Mouse (Mus musculus): ENCODE measurements around the gene Gm44503. TPM values are rescaled to one million over a fixed set of nuclear protein-coding genes. Genes with fewer than 3 reads are reported as not detected.

Gm44503 gene
- polyA plus RNA-seq, 2 experiments, result not detected

GRCm38 (mm10) chr9:72996167-72996566 lies 37.5 kb downstream of the Gm44503 start:
- no peak overlapping the region for H3K9ac ChIP-seq (replicated peaks)
- no peaks in the 10 kb centered on the region for H3K4me1 ChIP-seq (replicated peaks; ENCODE audit: control insufficient read depth in 2 of 2, insufficient read depth in 2 of 2, low read length in 1 of 2)
- H3K36me3 ChIP-seq (replicated peaks; ENCODE audit: control insufficient read depth, insufficient read depth, low read depth), result no peaks in the 10 kb centered on the region
- ATAC-seq (ENCODE audit: insufficient read depth), result no peak
- no peak overlapping the region for H3K4me2 ChIP-seq (ENCODE audit: low read depth)
- H3K4me3 ChIP-seq (ENCODE audit: insufficient read depth in 1 of 2, low read depth in 2 of 2, low read length in 2 of 2), result no peak overlapping the region
- TF ChIP-seq EP300 (IDR thresholded peaks at IDR 0.05; ENCODE audit: low read depth) (no peak), CTCF (IDR thresholded peaks at IDR 0.05; ENCODE audit: low read depth) (no peak)
- H3K27ac ChIP-seq, result no peak overlapping the region
- DNase-seq (ENCODE audit: low read depth in 3 of 3, low spot score in 3 of 3), result no peak
- no peaks in the 10 kb centered on the region for H3K9me3 ChIP-seq (ENCODE audit: control insufficient read depth, low read length)
- H3K27me3 ChIP-seq (ENCODE audit: control insufficient read depth, insufficient read depth, low read length), result no peaks in the 10 kb centered on the region

GRCm38 (mm10) chr9:72996806-72997205 lies 38.2 kb downstream of the Gm44503 start:
- no peaks in the 10 kb centered on the region for H3K36me3 ChIP-seq (replicated peaks; ENCODE audit: control insufficient read depth, insufficient read depth, low read depth)
- no peaks in the 10 kb centered on the region for H3K4me1 ChIP-seq (replicated peaks; ENCODE audit: control insufficient read depth in 2 of 2, insufficient read depth in 2 of 2, low read length in 1 of 2)
- H3K4me3 ChIP-seq (ENCODE audit: insufficient read depth in 1 of 2, low read depth in 2 of 2, low read length in 2 of 2), result no peak overlapping the region
- 64% methylated on average over 7 of the region's 7 CpGs for WGBS (ENCODE audit: insufficient replicate concordance)
- H3K4me2 ChIP-seq (ENCODE audit: low read depth), result no peak overlapping the region
- DNase-seq (ENCODE audit: low read depth in 3 of 3, low spot score in 3 of 3) (no peak), ATAC-seq (ENCODE audit: insufficient read depth) (no peak)
- H3K27ac ChIP-seq, result no peak overlapping the region
- no peaks in the 10 kb centered on the region for H3K27me3 ChIP-seq (ENCODE audit: control insufficient read depth, insufficient read depth, low read length)
- H3K9me3 ChIP-seq (ENCODE audit: control insufficient read depth, low read length), result no peaks in the 10 kb centered on the region
- H3K9ac ChIP-seq (replicated peaks), result no peak overlapping the region
- TF ChIP-seq CTCF (IDR thresholded peaks at IDR 0.05; ENCODE audit: low read depth) (no peak), EP300 (IDR thresholded peaks at IDR 0.05; ENCODE audit: low read depth) (no peak)

GRCm38 (mm10) chr9:73000487-73000886 lies 41.8 kb downstream of the Gm44503 start:
- Histone ChIP-seq H3K9ac (replicated peaks) (no peak overlapping the region), H3K36me3 (replicated peaks; ENCODE audit: control insufficient read depth, insufficient read depth, low read depth) (no peaks in the 10 kb centered on the region), H3K27ac (no peak overlapping the region), H3K4me2 (ENCODE audit: low read depth) (no peak overlapping the region), H3K4me1 (replicated peaks; ENCODE audit: control insufficient read depth in 2 of 2, insufficient read depth in 2 of 2, low read length in 1 of 2) (peaks cover 0 to 4% of the 10 kb centered on the region in 2 experiments; a peak in 2 of 4 replicates), H3K27me3 (ENCODE audit: control insufficient read depth, insufficient read depth, low read length) (no peaks in the 10 kb centered on the region), H3K4me3 (ENCODE audit: insufficient read depth in 1 of 2, low read depth in 2 of 2, low read length in 2 of 2) (no peak overlapping the region), H3K9me3 (ENCODE audit: control insufficient read depth, low read length) (no peaks in the 10 kb centered on the region)
- WGBS (ENCODE audit: insufficient replicate concordance), result 49% methylated on average over 2 of the region's 2 CpGs
- TF ChIP-seq EP300 (IDR thresholded peaks at IDR 0.05; ENCODE audit: low read depth) (no peak), CTCF (IDR thresholded peaks at IDR 0.05; ENCODE audit: low read depth) (no peak)
- no peak for DNase-seq (ENCODE audit: low read depth in 3 of 3, low spot score in 3 of 3)
- ATAC-seq (ENCODE audit: insufficient read depth), result no peak

GRCm38 (mm10) chr9:73001314-73002011 lies 42.8 kb downstream of the Gm44503 start:
- WGBS (ENCODE audit: insufficient replicate concordance), result 51% methylated on average over 13 of the region's 13 CpGs
- no peak overlapping the region for H3K4me3 ChIP-seq (ENCODE audit: insufficient read depth in 1 of 2, low read depth in 2 of 2, low read length in 2 of 2)
- DNase-seq (ENCODE audit: low read depth in 3 of 3, low spot score in 3 of 3) (no peak), ATAC-seq (ENCODE audit: insufficient read depth) (no peak)
- no peaks in the 10 kb centered on the region for H3K9me3 ChIP-seq (ENCODE audit: control insufficient read depth, low read length)
- no peaks in the 10 kb centered on the region for H3K27me3 ChIP-seq (ENCODE audit: control insufficient read depth, insufficient read depth, low read length)
- no peak overlapping the region for H3K9ac ChIP-seq (replicated peaks)
- H3K4me2 ChIP-seq (ENCODE audit: low read depth), result no peak overlapping the region
- peaks cover 0 to 4% of the 10 kb centered on the region in 2 experiments; a peak in 2 of 4 replicates for H3K4me1 ChIP-seq (replicated peaks; ENCODE audit: control insufficient read depth in 2 of 2, insufficient read depth in 2 of 2, low read length in 1 of 2)
- TF ChIP-seq CTCF (IDR thresholded peaks at IDR 0.05; ENCODE audit: low read depth) (no peak), EP300 (IDR thresholded peaks at IDR 0.05; ENCODE audit: low read depth) (no peak)
- no peak overlapping the region for H3K27ac ChIP-seq
- H3K36me3 ChIP-seq (replicated peaks; ENCODE audit: control insufficient read depth, insufficient read depth, low read depth), result no peaks in the 10 kb centered on the region

- Histone ChIP-seq H3K4me2 (ENCODE audit: low read depth) (no peak overlapping the region), H3K4me3 (ENCODE audit: insufficient read depth in 1 of 2, low read depth in 2 of 2, low read length in 2 of 2) (no peak overlapping the region), H3K9me3 (ENCODE audit: control insufficient read depth, low read length) (no peaks in the 10 kb centered on the region), H3K27ac (no peak overlapping the region), H3K36me3 (replicated peaks; ENCODE audit: control insufficient read depth, insufficient read depth, low read depth) (no peaks in the 10 kb centered on the region), H3K4me1 (replicated peaks; ENCODE audit: control insufficient read depth in 2 of 2, insufficient read depth in 2 of 2, low read length in 1 of 2) (peaks cover 0 to 4% of the 10 kb centered on the region in 2 experiments; a peak in 2 of 4 replicates), H3K27me3 (ENCODE audit: control insufficient read depth, insufficient read depth, low read length) (no peaks in the 10 kb centered on the region), H3K9ac (replicated peaks) (no peak overlapping the region)
- DNase-seq (ENCODE audit: low read depth in 3 of 3, low spot score in 3 of 3) (no peak), ATAC-seq (ENCODE audit: insufficient read depth) (no peak)
- WGBS (ENCODE audit: insufficient replicate concordance), result 58% methylated on average over 3 of the region's 3 CpGs
- no peak for TF ChIP-seq CTCF (IDR thresholded peaks at IDR 0.05; ENCODE audit: low read depth)
- TF ChIP-seq EP300 (IDR thresholded peaks at IDR 0.05; ENCODE audit: low read depth), result no peak
Observed at GRCm38 (mm10) chr9:73002177-73002576, 43.5 kb downstream of the Gm44503 start.

Data from liver, embryonic 14.5 days (tissue).